Mouse (Mus musculus) heart, embryonic 16.5 days (tissue): Measurements from ENCODE around the gene Lrrc8a. TPM values are rescaled to one million over a fixed set of nuclear protein-coding genes. Genes with fewer than 3 reads are reported as not detected.
A peak's percentile ranks its signal among the peaks of the same experiment; 100 is the strongest.

Experiments
- ATAC-seq: fragments of 200-750 bp; cut with Nextera tagmentation; replicated peaks from 2 replicates; pipeline ENCODE4 v1.8.0; 2017; ENCODE audit warnings: moderate number of reproducible peaks; ENCODE audit not compliant: insufficient read depth, low FRiP score; ENCODE audit errors: extremely low read depth
- H3K27ac ChIP-seq: fragments of 300-500 bp; sonication (generic); 2 replicates; pipeline ENCODE4 v1.5.1; 2014; ENCODE audit warnings: mild to moderate bottlenecking, low read length, control low read depth, moderate library complexity
- H3K27me3 ChIP-seq: fragments of 300-500 bp; sonication (generic); 2 replicates; pipeline ENCODE4 v1.6.1; 2014; ENCODE audit warnings: low read length, mixed read lengths; ENCODE audit not compliant: control insufficient read depth, insufficient read depth
- H3K36me3 ChIP-seq: fragments of 300-500 bp; sonication (generic); 2 replicates; pipeline ENCODE4 v1.6.1; 2014; ENCODE audit not compliant: control insufficient read depth, insufficient read depth
- H3K4me1 ChIP-seq: fragments of 300-500 bp; sonication (generic); 2 replicates; pipeline ENCODE4 v1.6.1; 2014; ENCODE audit warnings: low read length, mixed read lengths; ENCODE audit not compliant: control insufficient read depth, insufficient read depth
- H3K4me2 ChIP-seq: fragments of 300-500 bp; sonication (generic); 2 replicates; pipeline ENCODE4 v1.6.1; 2014; ENCODE audit warnings: low read depth, mild to moderate bottlenecking, control low read depth, low read length
- H3K4me3 ChIP-seq: fragments of 300-500 bp; sonication (generic); 2 replicates; pipeline ENCODE4 v1.5.1; 2014; ENCODE audit warnings: mild to moderate bottlenecking, control low read depth, low read length
- H3K9ac ChIP-seq: fragments of 300-500 bp; sonication (generic); 2 replicates; pipeline ENCODE4 v1.6.1; 2014; ENCODE audit warnings: low read length, control low read depth
- H3K9me3 ChIP-seq: fragments of 300-500 bp; sonication (generic); replicated peaks from 2 replicates; pipeline ENCODE4 v1.6.1; 2016; ENCODE audit warnings: low read length; ENCODE audit not compliant: control insufficient read depth
- WGBS: fragments of 180-500 bp; shearing (Covaris S2); extraction: QIAGEN DNeasy Blood & Tissue Kit; methylation state at CpG from one replicate; pipeline ENCODE4 v1.1.7; 2014; 5-methylcytosine and 5-hydroxymethylcytosine counted together
- polyA plus RNA-seq: library from polyadenylated mRNA; unstranded; fragments of >200 nt; fragmentation: Nextera tagmentation; extraction: Ambion mirVana; gene quantifications from 2 replicates; pipeline ENCODE4 v1.2.1, GENCODE M21; 2015

Gene Lrrc8a
- polyA plus RNA-seq, 1 experiment from 2014 or later = 39.4 TPM

DNA sequence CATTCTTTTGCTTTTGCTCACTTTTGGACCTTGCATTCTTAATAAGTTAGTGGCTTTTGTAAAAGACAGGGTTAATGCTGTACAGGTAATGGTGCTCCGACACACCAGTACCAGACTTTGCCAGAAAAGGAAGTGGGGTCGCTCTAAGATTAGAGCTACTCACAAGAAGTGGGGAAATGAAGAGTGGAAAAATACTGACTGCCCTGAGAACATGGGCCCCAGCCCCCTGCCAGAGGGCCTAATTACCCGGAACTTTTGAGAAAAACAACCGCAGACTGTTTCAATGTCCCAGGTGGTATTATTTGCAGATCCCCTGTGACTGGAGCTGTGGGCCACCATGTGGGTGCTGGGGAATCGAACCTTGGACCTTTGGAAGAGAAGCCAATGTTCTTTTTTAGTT, 1.9 kb upstream of the Lrrc8a start:
- peaks cover 28% of the 10 kb centered on the region for H3K4me1 ChIP-seq

DNA sequence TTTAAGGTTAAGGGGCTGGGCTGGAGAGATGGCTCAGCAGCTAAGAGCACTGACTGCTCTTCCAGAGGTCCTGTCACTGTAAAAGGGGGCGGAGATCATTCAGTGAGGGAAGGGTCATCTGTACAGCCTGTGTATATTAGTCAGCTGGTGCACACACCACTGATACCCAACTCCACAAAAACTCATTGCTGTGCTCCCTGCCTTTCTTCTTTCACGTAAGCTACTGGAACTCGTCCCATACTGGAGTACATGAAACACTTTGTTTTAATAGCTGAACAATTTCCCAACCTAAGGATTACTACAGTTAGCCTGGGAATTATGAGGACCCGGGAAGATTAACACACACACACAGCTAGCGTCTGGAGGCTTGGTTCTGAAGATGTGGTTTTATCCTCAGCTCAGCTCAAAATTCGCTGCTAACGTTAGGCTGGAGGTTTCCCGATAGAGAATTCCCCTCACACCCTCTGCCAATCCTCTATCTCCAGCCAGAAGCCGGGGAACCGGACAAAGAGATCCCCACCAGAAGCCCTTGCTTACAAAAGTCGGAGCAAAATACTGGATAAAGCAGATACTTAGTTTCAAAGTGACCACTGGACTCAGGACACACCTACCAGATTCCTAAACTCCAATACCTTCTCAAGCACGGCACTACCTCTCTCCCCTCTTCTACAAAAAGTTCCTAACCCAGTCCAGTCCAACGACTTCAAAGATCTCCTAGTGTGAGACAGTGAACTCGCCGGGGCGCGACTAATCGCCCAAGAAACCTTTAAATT, 903 bp upstream of the Lrrc8a start:
- Histone ChIP-seq H3K9me3 (no peaks in the 10 kb centered on the region), H3K4me3 (peak overlapping the region; percentile 95), H3K4me1 (peaks cover 38% of the 10 kb centered on the region), H3K27me3 (no peaks in the 10 kb centered on the region), H3K4me2 (peak overlapping the region; percentile 83), H3K27ac (peak overlapping the region; percentile 91), H3K36me3 (peaks cover 4% of the 10 kb centered on the region), H3K9ac (peak overlapping the region; percentile 90)
- no peak for ATAC-seq
- WGBS = 3% methylated on average over 18 of the region's 18 CpGs

More for the DNA sequence above, 1.9 kb upstream of the Lrrc8a start:
- H3K27ac ChIP-seq = no peak overlapping the region
- H3K4me2 ChIP-seq = no peak overlapping the region
- no peak overlapping the region for H3K4me3 ChIP-seq
- H3K9me3 ChIP-seq = 0 out of 2 replicates have a peak, but pooled peaks cover under 1% of the 10 kb centered on the region
- no peaks in the 10 kb centered on the region for H3K36me3 ChIP-seq
- ATAC-seq = no peak
- H3K9ac ChIP-seq = no peak overlapping the region
- 70% methylated on average over 5 of the region's 5 CpGs for WGBS
- no peaks in the 10 kb centered on the region for H3K27me3 ChIP-seq

DNA sequence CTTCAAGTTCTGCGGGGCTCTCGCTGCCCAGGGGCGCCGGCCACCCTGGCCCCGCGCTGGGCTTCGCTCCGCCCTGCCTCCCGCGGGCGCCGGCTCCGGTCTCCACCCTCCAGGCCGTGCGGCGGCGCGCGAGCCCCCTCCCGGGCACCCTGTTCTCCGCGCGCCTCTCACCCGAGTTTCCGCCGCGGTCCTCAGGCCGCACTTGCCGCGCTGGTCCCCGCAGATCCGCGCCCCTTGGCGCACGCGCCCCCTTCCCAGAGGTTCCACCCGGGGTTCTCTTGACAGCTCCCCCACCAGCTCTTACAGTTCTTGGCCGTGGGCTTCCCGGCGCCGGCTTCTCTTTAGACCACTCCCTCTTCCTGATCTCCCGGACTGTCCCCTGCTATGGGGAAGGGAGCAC, 366 bp downstream of the Lrrc8a start:
- peak overlapping the region; percentile 95 for H3K27ac ChIP-seq
- H3K9me3 ChIP-seq = no peaks in the 10 kb centered on the region
- ATAC-seq = peak; percentile 77
- H3K4me3 ChIP-seq = peak overlapping the region; percentile 95
- H3K27me3 ChIP-seq = no peaks in the 10 kb centered on the region
- peak overlapping the region; percentile 96 for H3K9ac ChIP-seq
- peaks cover 47% of the 10 kb centered on the region for H3K4me1 ChIP-seq
- H3K4me2 ChIP-seq = peak overlapping the region; percentile 83
- 0% methylated on average over 38 of the region's 42 CpGs for WGBS
- peaks cover 8% of the 10 kb centered on the region for H3K36me3 ChIP-seq

DNA sequence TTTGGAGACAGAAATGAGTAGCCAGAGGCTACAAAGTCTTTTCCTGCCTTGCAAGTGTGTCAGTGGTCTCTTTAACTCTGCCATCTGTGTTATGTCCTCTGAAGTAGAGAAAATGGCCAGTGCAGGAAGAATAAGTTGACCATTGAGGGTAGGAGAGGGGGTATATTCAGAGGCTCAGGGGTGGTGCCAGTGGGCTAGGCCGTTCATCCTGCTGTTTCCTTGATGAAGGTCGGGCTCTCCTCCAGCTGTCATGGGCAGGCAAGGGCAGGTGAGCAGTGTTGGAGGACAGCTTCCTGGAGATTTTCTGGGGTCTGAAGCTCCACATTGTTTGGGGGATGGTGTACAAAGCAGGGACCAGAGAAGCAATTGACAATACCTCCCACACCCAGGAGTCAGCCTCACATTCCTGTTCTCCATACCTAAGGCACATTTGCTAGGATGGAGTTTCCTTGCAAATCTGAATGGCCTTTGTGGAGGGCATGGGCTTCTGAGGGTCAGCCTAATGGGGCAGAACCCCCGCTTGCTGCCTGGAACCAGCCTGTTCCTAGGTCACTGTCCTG, 1.5 kb downstream of the Lrrc8a start:
- peak overlapping the region; percentile 96 for H3K9ac ChIP-seq
- H3K4me1 ChIP-seq = peaks cover 47% of the 10 kb centered on the region
- H3K27me3 ChIP-seq = no peaks in the 10 kb centered on the region
- WGBS = 51% methylated on average over 3 of the region's 3 CpGs
- H3K9me3 ChIP-seq = no peaks in the 10 kb centered on the region
- peaks cover 11% of the 10 kb centered on the region for H3K36me3 ChIP-seq
- H3K4me2 ChIP-seq = peak overlapping the region; percentile 83
- no peak for ATAC-seq
- peak overlapping the region; percentile 95 for H3K27ac ChIP-seq
- H3K4me3 ChIP-seq = peak overlapping the region; percentile 95

DNA sequence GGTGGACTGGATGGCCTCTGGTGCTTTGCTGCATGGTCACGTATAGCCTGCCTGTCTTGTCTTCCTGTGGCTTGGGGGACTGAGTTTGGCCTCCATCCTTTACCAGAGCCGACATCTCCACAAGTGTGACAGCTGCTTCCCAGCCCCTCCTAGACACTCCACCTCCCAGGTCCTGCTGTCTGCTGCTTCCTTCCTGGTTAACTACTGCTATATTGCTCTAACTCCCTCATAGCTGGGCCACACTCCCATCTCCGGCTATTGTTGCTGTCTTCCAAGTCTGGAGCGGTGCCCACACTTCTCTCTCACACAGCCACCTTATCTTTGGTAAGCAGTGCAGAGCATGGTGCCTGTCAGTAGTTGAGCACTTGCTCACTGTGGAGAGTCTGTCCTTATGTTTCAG, 2.3 kb downstream of the Lrrc8a start:
- peak overlapping the region; percentile 95 for H3K27ac ChIP-seq
- peak overlapping the region; percentile 95 for H3K4me3 ChIP-seq
- ATAC-seq = peak; percentile 54
- H3K9ac ChIP-seq = peak overlapping the region; percentile 96
- H3K36me3 ChIP-seq = peaks cover 11% of the 10 kb centered on the region
- H3K27me3 ChIP-seq = no peaks in the 10 kb centered on the region
- H3K4me1 ChIP-seq = peaks cover 47% of the 10 kb centered on the region
- no peaks in the 10 kb centered on the region for H3K9me3 ChIP-seq
- 27% methylated on average over 4 of the region's 4 CpGs for whole genome bisulfite sequencing
- H3K4me2 ChIP-seq = peak overlapping the region; percentile 83

DNA sequence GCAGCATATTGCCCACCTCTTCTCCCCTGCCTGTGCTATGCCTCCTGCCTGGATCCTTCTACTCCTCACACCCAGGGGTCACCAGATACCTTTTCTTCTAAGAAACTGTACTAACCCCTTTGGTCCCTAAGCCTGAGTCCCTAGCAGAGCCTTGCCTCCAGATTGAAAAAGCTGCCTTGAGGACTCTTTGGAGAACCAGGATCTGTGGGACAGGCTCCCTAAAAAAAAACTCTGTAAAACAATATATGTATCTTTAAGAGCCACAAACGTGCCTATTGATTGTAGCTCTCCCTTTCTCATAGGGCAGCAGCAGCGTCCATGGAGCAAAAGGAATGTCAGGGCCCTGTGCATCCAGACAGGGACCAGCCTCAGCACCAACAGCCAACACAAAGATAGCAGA, 2.8 kb downstream of the Lrrc8a start, which contains the start of gene Gm28035:
TSS of gene Gm28035 (plus strand) at position 301 of the 400 bp plus-strand sequence.
- peaks cover 11% of the 10 kb centered on the region for H3K36me3 ChIP-seq
- no peaks in the 10 kb centered on the region for H3K9me3 ChIP-seq
- H3K27ac ChIP-seq = peak within 1 kb of the TSS; percentile 95
- peak within 1 kb of the TSS; percentile 96 for H3K9ac ChIP-seq
- H3K4me2 ChIP-seq = peak within 1 kb of the TSS; percentile 83
- ATAC-seq = no peak
- H3K4me1 ChIP-seq = peaks cover 47% of the 10 kb centered on the region
- WGBS = 47% methylated on average over 2 of the region's 2 CpGs
- no peaks in the 10 kb centered on the region for H3K27me3 ChIP-seq
- H3K4me3 ChIP-seq = peak within 1 kb of the TSS; percentile 95

DNA sequence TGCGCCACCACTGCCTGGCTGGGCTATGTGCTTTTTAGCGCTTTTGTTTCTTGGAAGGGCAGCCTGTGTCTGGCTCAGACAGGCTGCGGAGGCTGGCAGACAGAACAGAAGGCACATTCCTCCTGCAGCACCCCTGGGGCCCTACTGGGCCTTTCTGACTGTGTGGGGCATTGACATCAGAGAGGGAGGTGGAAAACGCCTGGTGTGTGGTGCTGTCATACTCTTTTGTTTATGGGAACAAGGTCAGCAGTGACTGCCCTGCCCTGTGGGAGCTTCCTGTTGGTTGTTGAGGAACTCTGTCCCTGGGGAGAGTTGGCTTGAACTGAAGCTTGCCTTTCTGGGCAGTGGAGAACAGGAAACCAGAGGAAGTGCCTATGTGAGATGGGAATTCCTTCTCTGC, 5.0 kb downstream of the Lrrc8a start:
- Histone ChIP-seq H3K27ac (peak overlapping the region; percentile 68), H3K4me3 (no peak overlapping the region), H3K4me2 (no peak overlapping the region), H3K9ac (no peak overlapping the region), H3K4me1 (peaks cover 45% of the 10 kb centered on the region), H3K27me3 (no peaks in the 10 kb centered on the region), H3K36me3 (peaks cover 14% of the 10 kb centered on the region), H3K9me3 (no peaks in the 10 kb centered on the region)
- 38% methylated on average over 4 of the region's 4 CpGs for WGBS
- peak; percentile 28 for ATAC-seq

DNA sequence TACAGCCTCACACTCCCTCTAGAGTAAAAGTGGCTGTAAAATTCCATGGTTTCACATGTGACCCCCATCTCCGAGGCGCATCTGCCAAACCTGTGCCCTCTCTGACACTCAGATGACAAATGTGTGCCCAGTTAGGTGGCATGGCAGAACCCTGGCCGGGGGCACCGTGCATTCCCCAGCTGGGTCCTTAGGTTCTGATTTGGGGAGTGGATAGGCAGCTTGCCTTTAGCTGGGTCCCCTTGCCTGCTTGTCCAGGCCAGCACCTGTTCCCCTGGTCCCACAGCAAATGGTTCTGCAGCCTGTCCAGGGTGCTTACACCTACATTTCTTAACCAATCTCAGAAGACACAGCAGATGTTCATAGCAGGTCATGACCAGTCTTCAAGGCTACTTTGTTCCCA, 5.9 kb downstream of the Lrrc8a start:
- no peak overlapping the region for H3K4me2 ChIP-seq
- peaks cover 14% of the 10 kb centered on the region for H3K36me3 ChIP-seq
- WGBS = 87% methylated on average over 4 of the region's 4 CpGs
- no peak for ATAC-seq
- H3K27ac ChIP-seq = no peak overlapping the region
- no peak overlapping the region for H3K4me3 ChIP-seq
- H3K27me3 ChIP-seq = no peaks in the 10 kb centered on the region
- H3K9me3 ChIP-seq = no peaks in the 10 kb centered on the region
- peaks cover 44% of the 10 kb centered on the region for H3K4me1 ChIP-seq
- H3K9ac ChIP-seq = no peak overlapping the region

DNA sequence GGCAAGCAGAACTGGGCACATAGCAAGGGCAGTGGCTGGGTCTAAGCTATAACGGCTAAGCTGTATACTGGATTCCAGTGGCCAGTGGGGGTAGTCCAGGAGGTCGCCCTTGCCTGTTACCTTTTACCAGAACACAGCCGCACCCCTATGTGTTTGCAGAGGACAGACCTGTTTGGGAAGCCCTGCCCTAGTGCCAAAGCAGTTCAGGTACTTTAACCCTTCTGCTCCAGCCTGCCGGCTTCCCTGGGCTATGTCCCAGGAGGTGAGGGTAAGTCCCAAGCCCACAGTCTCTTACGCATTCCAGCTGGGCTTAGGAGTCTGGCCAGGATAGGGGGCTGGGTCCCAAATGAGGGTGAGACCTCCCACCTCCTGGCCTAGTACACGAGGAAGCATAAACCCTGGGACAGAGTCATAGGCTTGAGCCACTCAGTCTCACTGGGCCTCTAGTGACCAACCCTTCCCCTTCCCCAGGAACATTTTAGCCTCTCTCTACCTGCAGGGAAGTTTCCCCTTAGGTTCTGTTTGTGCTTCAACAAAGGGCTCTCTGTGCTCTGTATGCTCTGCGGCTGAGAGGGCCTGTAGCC, 7.2 kb downstream of the Lrrc8a start:
- H3K4me2 ChIP-seq = no peak overlapping the region
- H3K9ac ChIP-seq = no peak overlapping the region
- no peaks in the 10 kb centered on the region for H3K27me3 ChIP-seq
- 0 out of 2 replicates have a peak overlapping the region, but pooled peaks have one; percentile 3 for H3K27ac ChIP-seq
- ATAC-seq = no peak
- H3K9me3 ChIP-seq = no peaks in the 10 kb centered on the region
- peaks cover 31% of the 10 kb centered on the region for H3K4me1 ChIP-seq
- 64% methylated on average over 7 of the region's 7 CpGs for WGBS
- no peak overlapping the region for H3K4me3 ChIP-seq
- peaks cover 17% of the 10 kb centered on the region for H3K36me3 ChIP-seq
